ENCODE assay signal across 9 mouse cellular contexts in genomic region chr4:153603936-153604335, GRCm38 (mm10).
DNase-seq lines count a peak whose midpoint lies in the region; ATAC-seq and TF ChIP-seq lines count a peak whose summit lies in the region.
"Had no signal": no experiment of that assay in that cellular context is flagged by ENCODE, and none has a peak within 500 bp of the region (broad histone marks: within the 10 kb centered on the region; RNA-seq: fewer than 3 reads in every experiment).

No protein-coding gene starts in this region.

- peaks cover 12% of the 10 kb centered on the region for H3K4me1 ChIP-seq in heart, embryonic 10.5 days
- H3K4me1 ChIP-seq in midbrain, postnatal 0 days (ENCODE audit: insufficient read depth, low read length), result peaks cover 12% of the 10 kb centered on the region
- H3K4me1 ChIP-seq in midbrain, embryonic 11.5 days (ENCODE audit: control insufficient read depth, insufficient read depth, low read length), result peaks cover 11% of the 10 kb centered on the region

- peaks cover 33% of the 10 kb centered on the region for H3K27me3 ChIP-seq in heart, embryonic 10.5 days (ENCODE audit: insufficient read depth, poor library complexity, severe bottlenecking)
- no peaks in the 10 kb centered on the region for H3K27me3 ChIP-seq in midbrain, postnatal 0 days (ENCODE audit: insufficient read depth, low read length)
- H3K27me3 ChIP-seq in midbrain, embryonic 11.5 days (ENCODE audit: control insufficient read depth, insufficient read depth, low read length), result no peaks in the 10 kb centered on the region

- no peak overlapping the region for H3K4me2 ChIP-seq in midbrain, postnatal 0 days (ENCODE audit: low read depth, low read length, poor library complexity, severe bottlenecking)
- H3K4me2 ChIP-seq in midbrain, embryonic 11.5 days, result no peak overlapping the region

- no peak for TF ChIP-seq CTCF in midbrain, postnatal 0 days (IDR thresholded peaks at IDR 0.05)

- H3K27ac ChIP-seq in heart, embryonic 10.5 days, result no peak overlapping the region
- H3K27ac ChIP-seq in midbrain, postnatal 0 days (ENCODE audit: low read depth, low read length), result no peak overlapping the region
- H3K27ac ChIP-seq in midbrain, embryonic 11.5 days (ENCODE audit: low read depth, low read length), result no peak overlapping the region

- ATAC-seq in midbrain, postnatal 0 days (ENCODE audit: low FRiP score), result no peak
- no peak for ATAC-seq in midbrain, embryonic 11.5 days (ENCODE audit: low FRiP score)
- ATAC-seq in erythroid progenitor cell, adult 5-6 weeks (replicated peaks; ENCODE audit: low FRiP score, poor library complexity, severe bottlenecking), result no peak

- H3K9ac ChIP-seq in midbrain, postnatal 0 days (replicated peaks; ENCODE audit: low read length, poor library complexity, severe bottlenecking), result no peak overlapping the region
- H3K9ac ChIP-seq in midbrain, embryonic 11.5 days (ENCODE audit: low read length), result no peak overlapping the region

- WGBS in heart, embryonic 10.5 days, result 85% methylated on average over 7 of the region's 7 CpGs
- 81% methylated on average over 7 of the region's 7 CpGs for WGBS in midbrain, postnatal 0 days
- WGBS in midbrain, embryonic 11.5 days, result 87% methylated on average over 7 of the region's 7 CpGs

- H3K36me3 ChIP-seq in heart, embryonic 10.5 days, result no peaks in the 10 kb centered on the region
- H3K36me3 ChIP-seq in midbrain, postnatal 0 days (ENCODE audit: insufficient read depth, low read length), result no peaks in the 10 kb centered on the region
- no peaks in the 10 kb centered on the region for H3K36me3 ChIP-seq in midbrain, embryonic 11.5 days (ENCODE audit: control insufficient read depth, insufficient read depth, low read length)

- H3K4me3 ChIP-seq in heart, embryonic 10.5 days, result no peak overlapping the region
- no peak overlapping the region for H3K4me3 ChIP-seq in midbrain, postnatal 0 days (ENCODE audit: low read depth, low read length)
- no peak overlapping the region for H3K4me3 ChIP-seq in midbrain, embryonic 11.5 days (ENCODE audit: low read depth, low read length)
- H3K4me3 ChIP-seq: myocyte had no signal

- DNase-seq in heart, adult 11 months, result peak; percentile 95
- DNase-seq in heart, embryonic 10.5 days (ENCODE audit: low spot score), result no peak
- DNase-seq in midbrain, postnatal 0 days (ENCODE audit: low spot score), result peak; percentile 21
- DNase-seq in midbrain, embryonic 11.5 days (ENCODE audit: low spot score, missing footprints), result no peak
- DNase-seq in gastrocnemius, postnatal 25 days, result peak; percentile 36
- peak; percentile 47 for DNase-seq in skeletal muscle tissue, adult 2 months (ENCODE audit: low read depth, low spot score)
- no peak for DNase-seq in spleen, adult 12 weeks (ENCODE audit: low spot score)

- H3K9me3 ChIP-seq in heart, embryonic 10.5 days, result no peaks in the 10 kb centered on the region
- H3K9me3 ChIP-seq in midbrain, postnatal 0 days (ENCODE audit: low read length), result no peaks in the 10 kb centered on the region
- no peaks in the 10 kb centered on the region for H3K9me3 ChIP-seq in midbrain, embryonic 11.5 days (ENCODE audit: control insufficient read depth, low read length)

Comparison
In these comparisons a context has a peak if more than half of its experiments do, and no peak if none do; other contexts are left out.
1. DNase-seq: peak in heart, adult 11 months (single experiment), midbrain, postnatal 0 days (single experiment), gastrocnemius, postnatal 25 days (single experiment) and skeletal muscle tissue, adult 2 months (single experiment); none in heart, embryonic 10.5 days (single experiment), midbrain, embryonic 11.5 days (single experiment) and spleen, adult 12 weeks (single experiment).